Comparison of ENCODE assay signal across 8 mouse cellular contexts in the genomic region with DNA sequence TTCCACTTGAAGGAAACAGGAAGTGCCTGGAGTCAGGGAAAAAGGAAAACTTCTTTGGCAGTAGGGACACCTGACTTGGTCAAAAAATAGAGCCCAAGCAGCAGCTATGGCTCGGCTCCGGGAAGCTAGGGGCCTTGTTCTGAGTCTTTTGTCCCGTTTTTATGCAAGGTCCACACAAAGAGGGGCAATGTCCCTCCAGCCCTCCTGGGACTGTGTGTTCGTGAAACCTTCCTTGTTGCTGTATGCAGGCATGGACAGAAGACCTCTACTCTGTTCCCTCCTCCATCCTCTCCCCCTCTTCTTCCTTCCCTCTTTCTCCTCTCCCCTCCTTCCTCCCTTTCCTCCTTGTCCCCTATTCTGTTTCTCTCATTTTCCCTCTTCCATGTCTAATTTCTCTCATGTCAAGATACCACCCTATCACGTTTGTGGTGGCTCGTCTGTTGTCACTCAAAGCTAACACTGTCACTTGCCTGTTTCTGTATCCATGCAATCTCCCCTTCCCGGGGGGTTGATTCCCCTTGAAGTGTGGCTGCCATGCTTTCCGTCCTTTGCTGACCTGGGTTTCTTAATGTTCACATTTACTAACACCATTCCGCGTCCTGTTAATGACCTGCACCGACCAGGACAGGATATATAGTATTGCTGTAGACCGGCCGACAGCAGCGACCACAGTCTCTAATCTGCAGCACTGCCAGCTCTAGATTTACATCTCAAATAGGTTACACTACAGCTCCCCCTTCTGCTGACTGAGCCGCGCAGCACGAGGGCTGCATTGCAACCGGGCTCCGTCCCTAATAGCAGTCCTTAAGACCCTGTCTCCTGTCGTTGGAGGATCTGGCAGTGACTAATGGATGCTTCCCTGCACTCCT.
DNase-seq lines count a peak whose midpoint lies in the region; ATAC-seq and TF ChIP-seq lines count a peak whose summit lies in the region.

No protein-coding gene starts in this region.

- H3K4me2 ChIP-seq in CH12.LX (ENCODE audit: insufficient read depth, low read depth, poor library complexity, severe bottlenecking), result no peak overlapping the region
- peak overlapping the region; percentile 38; the same call in 1 of the 2 replicates for H3K4me2 ChIP-seq in forebrain, embryonic 11.5 days (ENCODE audit: low read depth, low read length, severe bottlenecking)
- peak overlapping the region; percentile 50 for H3K4me2 ChIP-seq in heart, postnatal 0 days (ENCODE audit: low read depth, low read length)
- H3K4me2 ChIP-seq in liver, embryonic 13.5 days, result peak overlapping the region; percentile 34; the same call in 1 of the 2 replicates

- under 1% methylated on average over 20 of the region's 20 CpGs for WGBS in forebrain, embryonic 11.5 days
- WGBS in heart, postnatal 0 days, result 5% methylated on average over 20 of the region's 20 CpGs
- 3% methylated on average over 20 of the region's 20 CpGs for WGBS in liver, embryonic 13.5 days (ENCODE audit: insufficient replicate concordance)

- dilution Hi-C loops in CH12.LX (cut with MboI; ENCODE audit: extremely low pct_ligation_motif_present, extremely low pct_unique_long_range_greater_than_20kb, low sequenced_read_pairs), result no loop called here

- no peak overlapping the region for H3K9ac ChIP-seq in CH12.LX (ENCODE audit: insufficient read depth, low read depth)
- H3K9ac ChIP-seq in forebrain, embryonic 11.5 days (ENCODE audit: low read length), result peak overlapping the region; percentile 4; the same call in 1 of the 2 replicates
- peak overlapping the region; percentile 2; the same call in 1 of the 2 replicates for H3K9ac ChIP-seq in heart, postnatal 0 days (replicated peaks; ENCODE audit: low read depth, low read length)
- H3K9ac ChIP-seq in liver, embryonic 13.5 days, result no peak overlapping the region

- H3K27me3 ChIP-seq in CH12.LX (replicated peaks), result no peaks in the 10 kb centered on the region
- peaks cover 11% of the 10 kb centered on the region for H3K27me3 ChIP-seq in forebrain, embryonic 11.5 days (ENCODE audit: control insufficient read depth, insufficient read depth, low read length)
- peaks cover 4% of the 10 kb centered on the region; the same call in 1 of the 2 replicates for H3K27me3 ChIP-seq in heart, postnatal 0 days (ENCODE audit: control insufficient read depth, insufficient read depth, low read length)
- no peaks in the 10 kb centered on the region for H3K27me3 ChIP-seq in liver, embryonic 13.5 days

- in situ Hi-C loops in CH12.LX (cut with MboI; ENCODE audit: low pct_ligation_motif_present, low pct_unique_long_range_greater_than_20kb, low sequenced_read_pairs), result loop anchor here (25.0 kb wide), 1 partner anchor 229 kb away; no protein-coding TSS in a partner anchor

- no peaks in the 10 kb centered on the region for H3K4me1 ChIP-seq in CH12.LX (ENCODE audit: control insufficient read depth in 1 of 2, insufficient read depth in 2 of 2)
- peaks cover 5% of the 10 kb centered on the region; the same call in 1 of the 2 replicates for H3K4me1 ChIP-seq in forebrain, embryonic 11.5 days (replicated peaks; ENCODE audit: control insufficient read depth, insufficient read depth, low read length)
- peaks cover 4% of the 10 kb centered on the region; the same call in 1 of the 2 replicates for H3K4me1 ChIP-seq in heart, postnatal 0 days (ENCODE audit: control insufficient read depth, insufficient read depth)
- no peaks in the 10 kb centered on the region for H3K4me1 ChIP-seq in liver, embryonic 13.5 days (replicated peaks)

- TF ChIP-seq RAD21 in CH12.LX (IDR thresholded peaks at IDR 0.05; ENCODE audit: low read depth, low read length), result peak; percentile 66

- H3K27ac ChIP-seq in CH12.LX (ENCODE audit: insufficient read depth, low read depth), result no peak overlapping the region
- H3K27ac ChIP-seq in forebrain, embryonic 11.5 days (ENCODE audit: low read depth, low read length), result peak overlapping the region; percentile 52
- peak overlapping the region; percentile 30; the same call in 1 of the 2 replicates for H3K27ac ChIP-seq in heart, postnatal 0 days (ENCODE audit: low read depth)
- H3K27ac ChIP-seq in liver, embryonic 13.5 days, result no peak overlapping the region

- no peaks in the 10 kb centered on the region for H3K9me3 ChIP-seq in CH12.LX (replicated peaks; ENCODE audit: low read length)
- H3K9me3 ChIP-seq in forebrain, embryonic 11.5 days (ENCODE audit: control insufficient read depth, low read length), result no peaks in the 10 kb centered on the region
- H3K9me3 ChIP-seq in heart, postnatal 0 days (replicated peaks; ENCODE audit: control insufficient read depth, low read length), result no peaks in the 10 kb centered on the region
- H3K9me3 ChIP-seq in liver, embryonic 13.5 days (replicated peaks), result no peaks in the 10 kb centered on the region

- H3K4me3 ChIP-seq in CH12.LX (replicated peaks in 1 of 3; ENCODE audit: low read depth in 2 of 3, low read length in 2 of 3, poor library complexity in 1 of 3), result no peak overlapping the region
- no peak overlapping the region; the same call in 1 of the 2 replicates for H3K4me3 ChIP-seq in forebrain, embryonic 11.5 days (ENCODE audit: low read depth, low read length)
- no peak overlapping the region; the same call in 1 of the 2 replicates for H3K4me3 ChIP-seq in heart, postnatal 0 days (ENCODE audit: low read depth, low read length)
- H3K4me3 ChIP-seq in liver, embryonic 13.5 days (replicated peaks), result no peak overlapping the region

- no peaks in the 10 kb centered on the region for H3K79me2 ChIP-seq in CH12.LX (replicated peaks; ENCODE audit: control insufficient read depth, extremely low read depth, insufficient read depth, poor library complexity, severe bottlenecking)

- peak; percentile 28 for DNase-seq in CH12.LX (ENCODE audit: extremely low read depth)
- peak; percentile 13 to 30 for DNase-seq in adrenal gland, postnatal 4 days (ENCODE audit: low spot score in 2 of 2)
- DNase-seq in forebrain, embryonic 11.5 days (ENCODE audit: low spot score), result peak; percentile 85
- peak; percentile 68 for DNase-seq in heart, postnatal 0 days (ENCODE audit: low spot score)
- DNase-seq in kidney, postnatal 4 days, result peak; percentile 82 to 88
- peak; percentile 3 for DNase-seq in liver, embryonic 13.5 days
- peak; percentile 76 for DNase-seq in neural tube, embryonic 10.5 days (ENCODE audit: extremely low spot score, low spot score)
- DNase-seq in thymus, postnatal 14 days, result peak; percentile 19

- no peak for TF ChIP-seq POLR2A in CH12.LX (IDR thresholded peaks at IDR 0.05; ENCODE audit: low read depth, low read length)

- TF ChIP-seq CTCF in CH12.LX (conservative IDR thresholded peaks at IDR 0.05 in 1 of 2, IDR thresholded peaks at IDR 0.05 in 1 of 2; ENCODE audit: low read depth in 2 of 2, low read length in 2 of 2), result peak in 1 of 2 experiments; percentile 66; a peak in 2 of 4 replicates
- peak; percentile 65 for TF ChIP-seq CTCF in heart, postnatal 0 days (IDR thresholded peaks at IDR 0.05; ENCODE audit: low read depth)

- ATAC-seq in forebrain, embryonic 11.5 days (replicated peaks; ENCODE audit: low FRiP score), result peak; percentile 90
- peak; percentile 84 for ATAC-seq in heart, postnatal 0 days (ENCODE audit: insufficient read depth, low read depth)
- ATAC-seq in liver, embryonic 13.5 days (ENCODE audit: low read depth), result no peak; the same call in 1 of the 2 replicates

- H3K36me3 ChIP-seq in CH12.LX (replicated peaks in 1 of 2; ENCODE audit: control insufficient read depth in 1 of 2, insufficient read depth in 1 of 2, low read length in 1 of 2), result no peaks in the 10 kb centered on the region
- no peaks in the 10 kb centered on the region for H3K36me3 ChIP-seq in forebrain, embryonic 11.5 days (ENCODE audit: control insufficient read depth, insufficient read depth, low read length)
- H3K36me3 ChIP-seq in heart, postnatal 0 days (replicated peaks; ENCODE audit: control insufficient read depth, insufficient read depth, low read length), result no peaks in the 10 kb centered on the region
- H3K36me3 ChIP-seq in liver, embryonic 13.5 days, result no peaks in the 10 kb centered on the region

- TF ChIP-seq EP300 in CH12.LX (IDR thresholded peaks at IDR 0.05; ENCODE audit: low read length), result no peak
- TF ChIP-seq EP300 in heart, postnatal 0 days (IDR thresholded peaks at IDR 0.05; ENCODE audit: low read depth), result no peak

TF ChIP-seq in CH12.LX, 34 proteins besides CTCF, POLR2A, EP300 and RAD21:
- TF ChIP-seq SMC3 (IDR thresholded peaks at IDR 0.05; ENCODE audit: low read depth, low read length), result peak; percentile 59
- no peak for TF ChIP-seq POLR2AphosphoS2 (IDR thresholded peaks at IDR 0.05; ENCODE audit: low read depth, low read length)
- 0 out of 2 replicates have a peak, but pooled peaks have one; percentile 32 for TF ChIP-seq MAX (IDR thresholded peaks at IDR 0.05; ENCODE audit: low read length)

Comparison
In these comparisons a context has a peak if more than half of its experiments do, and no peak if none do; other contexts are left out.
1. DNase-seq: peak in every context shown above with its lines; median percentile 85 in forebrain, embryonic 11.5 days; 85 in kidney, postnatal 4 days; 76 in neural tube, embryonic 10.5 days; 68 in heart, postnatal 0 days; 28 in CH12.LX; 22 in adrenal gland, postnatal 4 days; 19 in thymus, postnatal 14 days; 3 in liver, embryonic 13.5 days.
2. H3K27ac ChIP-seq: peak in forebrain, embryonic 11.5 days (single experiment) and heart, postnatal 0 days (single experiment); none in CH12.LX (single experiment) and liver, embryonic 13.5 days (single experiment).
3. H3K9ac ChIP-seq: peak in forebrain, embryonic 11.5 days (single experiment) and heart, postnatal 0 days (single experiment); none in CH12.LX (single experiment) and liver, embryonic 13.5 days (single experiment).